In genomic region chr4:154914252-154914651, GRCm38 (mm10) we compare ENCODE assay signal across 26 mouse cellular contexts. TPM values are rescaled to one million over a fixed set of nuclear protein-coding genes. Genes with fewer than 3 reads are reported as not detected.
A peak's percentile ranks its signal among the peaks of the same experiment; 100 is the strongest.
DNase-seq lines count a peak whose midpoint lies in the region; ATAC-seq and TF ChIP-seq lines count a peak whose summit lies in the region.
"Had no signal": no experiment of that assay in that cellular context is flagged by ENCODE, and none has a peak within 500 bp of the region (broad histone marks: within the 10 kb centered on the region; RNA-seq: fewer than 3 reads in every experiment).

No protein-coding gene starts in this region.

- peak in 1 of 2 experiments; percentile 17; a peak in 1 of 4 replicates for TF ChIP-seq CTCF in CH12.LX (conservative IDR thresholded peaks at IDR 0.05 in 1 of 2, IDR thresholded peaks at IDR 0.05 in 1 of 2; ENCODE audit: low read depth in 2 of 2, low read length in 2 of 2)
- TF ChIP-seq CTCF in cerebellum, adult 2 months (IDR thresholded peaks at IDR 0.05; ENCODE audit: borderline replicate concordance, insufficient read depth, low read depth, low read length) = no peak

- peaks cover 14% of the 10 kb centered on the region for H3K9me3 ChIP-seq in CH12.LX (replicated peaks; ENCODE audit: low read length)
- no peaks in the 10 kb centered on the region for H3K9me3 ChIP-seq in intestine, embryonic 16.5 days (ENCODE audit: control insufficient read depth, low read length)
- H3K9me3 ChIP-seq in liver, embryonic 13.5 days (replicated peaks) = 0 out of 2 replicates have a peak, but pooled peaks cover 4% of the 10 kb centered on the region
- no peaks in the 10 kb centered on the region for H3K9me3 ChIP-seq in liver, embryonic 16.5 days (replicated peaks; ENCODE audit: control insufficient read depth, low read length)
- H3K9me3 ChIP-seq in limb, embryonic 10.5 days (replicated peaks) = no peaks in the 10 kb centered on the region
- no peaks in the 10 kb centered on the region for H3K9me3 ChIP-seq in forebrain, embryonic 11.5 days (ENCODE audit: control insufficient read depth, low read length)
- H3K9me3 ChIP-seq: forebrain, embryonic 10.5 days; hindbrain, embryonic 12.5 days; hindbrain, embryonic 15.5 days had no signal

- no peaks in the 10 kb centered on the region for H3K27me3 ChIP-seq in CH12.LX (replicated peaks)
- H3K27me3 ChIP-seq in intestine, embryonic 16.5 days (replicated peaks; ENCODE audit: control insufficient read depth, insufficient read depth, low read length) = no peaks in the 10 kb centered on the region
- H3K27me3 ChIP-seq in liver, embryonic 13.5 days = no peaks in the 10 kb centered on the region
- H3K27me3 ChIP-seq in liver, embryonic 16.5 days (ENCODE audit: control insufficient read depth, insufficient read depth, low read depth, low read length) = no peaks in the 10 kb centered on the region
- no peaks in the 10 kb centered on the region for H3K27me3 ChIP-seq in limb, embryonic 10.5 days (ENCODE audit: low read depth, poor library complexity, severe bottlenecking)
- H3K27me3 ChIP-seq in forebrain, embryonic 11.5 days (ENCODE audit: control insufficient read depth, insufficient read depth, low read length) = no peaks in the 10 kb centered on the region
- H3K27me3 ChIP-seq in cerebellum, adult 2 months (ENCODE audit: control insufficient read depth, insufficient read depth, low read length) = no peaks in the 10 kb centered on the region
- H3K27me3 ChIP-seq: hindbrain, embryonic 12.5 days; hindbrain, embryonic 15.5 days had no signal

- H3K36me3 ChIP-seq in CH12.LX (replicated peaks in 1 of 2; ENCODE audit: control insufficient read depth in 1 of 2, insufficient read depth in 1 of 2, low read length in 1 of 2) = peaks cover 24 to 33% of the 10 kb centered on the region in 2 experiments
- H3K36me3 ChIP-seq in intestine, embryonic 16.5 days (ENCODE audit: control insufficient read depth, insufficient read depth, low read length) = no peaks in the 10 kb centered on the region
- peaks cover 58% of the 10 kb centered on the region for H3K36me3 ChIP-seq in liver, embryonic 13.5 days
- H3K36me3 ChIP-seq in liver, embryonic 16.5 days (ENCODE audit: control insufficient read depth, insufficient read depth) = peaks cover 40% of the 10 kb centered on the region
- no peaks in the 10 kb centered on the region for H3K36me3 ChIP-seq in limb, embryonic 10.5 days
- H3K36me3 ChIP-seq in forebrain, embryonic 11.5 days (ENCODE audit: control insufficient read depth, insufficient read depth, low read length) = no peaks in the 10 kb centered on the region
- H3K36me3 ChIP-seq: forebrain, embryonic 10.5 days; hindbrain, embryonic 12.5 days; hindbrain, embryonic 15.5 days had no signal

- 91% methylated on average over 4 of the region's 4 CpGs for WGBS in intestine, embryonic 16.5 days
- WGBS in liver, embryonic 13.5 days (ENCODE audit: insufficient replicate concordance) = 92% methylated on average over 4 of the region's 4 CpGs
- 93% methylated on average over 4 of the region's 4 CpGs for WGBS in liver, embryonic 16.5 days (ENCODE audit: insufficient replicate concordance)
- 96% methylated on average over 4 of the region's 4 CpGs for WGBS in limb, embryonic 10.5 days
- WGBS in forebrain, embryonic 11.5 days = 96% methylated on average over 4 of the region's 4 CpGs
- WGBS in cerebellum, adult 2 months = 95% methylated on average over 4 of the region's 4 CpGs

- dilution Hi-C loops in CH12.LX (cut with MboI; ENCODE audit: extremely low pct_ligation_motif_present, extremely low pct_unique_long_range_greater_than_20kb, low sequenced_read_pairs) = no loop called here

- H3K4me2 ChIP-seq in CH12.LX (ENCODE audit: insufficient read depth, low read depth, poor library complexity, severe bottlenecking) = peak overlapping the region; percentile 74
- H3K4me2 ChIP-seq in intestine, embryonic 16.5 days (ENCODE audit: low read depth, low read length) = no peak overlapping the region
- H3K4me2 ChIP-seq in liver, embryonic 13.5 days = no peak overlapping the region
- no peak overlapping the region for H3K4me2 ChIP-seq in liver, embryonic 16.5 days (ENCODE audit: low read depth, low read length)
- H3K4me2 ChIP-seq in forebrain, embryonic 11.5 days (ENCODE audit: low read depth, low read length, severe bottlenecking) = no peak overlapping the region
- H3K4me2 ChIP-seq: heart, embryonic 11.5 days; hindbrain, embryonic 12.5 days; hindbrain, embryonic 15.5 days had no signal

- H3K4me1 ChIP-seq in CH12.LX (ENCODE audit: control insufficient read depth in 1 of 2, insufficient read depth in 2 of 2) = peaks cover 55 to 74% of the 10 kb centered on the region in 2 experiments
- H3K4me1 ChIP-seq in intestine, embryonic 16.5 days (ENCODE audit: control insufficient read depth, insufficient read depth, low read length) = peaks cover 39% of the 10 kb centered on the region
- peaks cover 95% of the 10 kb centered on the region for H3K4me1 ChIP-seq in liver, embryonic 13.5 days (replicated peaks)
- H3K4me1 ChIP-seq in liver, embryonic 16.5 days (ENCODE audit: control insufficient read depth, low read depth, low read length) = peaks cover 87% of the 10 kb centered on the region
- H3K4me1 ChIP-seq in limb, embryonic 10.5 days = peaks cover 16% of the 10 kb centered on the region
- peaks cover 5% of the 10 kb centered on the region; the same call in 1 of the 2 replicates for H3K4me1 ChIP-seq in forebrain, embryonic 11.5 days (replicated peaks; ENCODE audit: control insufficient read depth, insufficient read depth, low read length)
- no peaks in the 10 kb centered on the region for H3K4me1 ChIP-seq in cerebellum, adult 2 months (ENCODE audit: control insufficient read depth, insufficient read depth, low read length)
- H3K4me1 ChIP-seq: hindbrain, embryonic 15.5 days had no signal

- H3K4me3 ChIP-seq in CH12.LX (replicated peaks in 1 of 3; ENCODE audit: low read depth in 2 of 3, low read length in 2 of 3, poor library complexity in 1 of 3) = no peak overlapping the region
- no peak overlapping the region for H3K4me3 ChIP-seq in intestine, embryonic 16.5 days (ENCODE audit: low read length)
- no peak overlapping the region for H3K4me3 ChIP-seq in liver, embryonic 13.5 days (replicated peaks)
- no peak overlapping the region for H3K4me3 ChIP-seq in liver, embryonic 16.5 days (ENCODE audit: low read depth, low read length)
- no peak overlapping the region for H3K4me3 ChIP-seq in limb, embryonic 10.5 days
- H3K4me3 ChIP-seq in forebrain, embryonic 11.5 days (ENCODE audit: low read depth, low read length) = no peak overlapping the region
- no peak overlapping the region for H3K4me3 ChIP-seq in cerebellum, adult 2 months (replicated peaks; ENCODE audit: insufficient read depth, low read depth, low read length)
- H3K4me3 ChIP-seq: forebrain, embryonic 10.5 days; gastrocnemius, adult 2 months; hindbrain, embryonic 12.5 days; hindbrain, embryonic 15.5 days had no signal

- in situ Hi-C loops in CH12.LX (cut with MboI; ENCODE audit: low pct_ligation_motif_present, low pct_unique_long_range_greater_than_20kb, low sequenced_read_pairs) = no loop called here

- peak; percentile 91 for DNase-seq in CH12.LX (ENCODE audit: extremely low read depth)
- no peak for DNase-seq in liver, embryonic 13.5 days
- DNase-seq in limb, embryonic 10.5 days (ENCODE audit: low spot score) = no peak
- DNase-seq in forebrain, embryonic 11.5 days (ENCODE audit: low spot score) = no peak
- DNase-seq in cerebellum, adult 2 months = no peak
- no peak for DNase-seq in retina, embryonic 14.5 days (ENCODE audit: low spot score)
- DNase-seq: adrenal gland, adult 2 months; adrenal gland, postnatal 14 days; B cell, adult 2 months; cerebellum, adult 11 months; cerebellum, adult 8-10 months; cerebellum, postnatal 10 days; cerebellum, postnatal 36 days; gastrocnemius, adult 2 months; gastrocnemius, postnatal 14 days had no signal

- TF ChIP-seq POLR2A in CH12.LX (IDR thresholded peaks at IDR 0.05; ENCODE audit: low read depth, low read length) = no peak
- no peak for TF ChIP-seq POLR2A in cerebellum, adult 2 months (IDR thresholded peaks at IDR 0.05; ENCODE audit: borderline replicate concordance, insufficient read depth, low read length)

- no peak overlapping the region for H3K9ac ChIP-seq in CH12.LX (ENCODE audit: insufficient read depth, low read depth)
- H3K9ac ChIP-seq in intestine, embryonic 16.5 days (ENCODE audit: low read depth, low read length) = no peak overlapping the region
- H3K9ac ChIP-seq in liver, embryonic 13.5 days = peak overlapping the region; percentile 69
- 0 out of 2 replicates have a peak overlapping the region, but pooled peaks have one; percentile 71 for H3K9ac ChIP-seq in liver, embryonic 16.5 days (ENCODE audit: low read depth, low read length)
- no peak overlapping the region for H3K9ac ChIP-seq in forebrain, embryonic 11.5 days (ENCODE audit: low read length)
- H3K9ac ChIP-seq: hindbrain, embryonic 12.5 days; hindbrain, embryonic 15.5 days had no signal

- no peaks in the 10 kb centered on the region for H3K79me2 ChIP-seq in CH12.LX (replicated peaks; ENCODE audit: control insufficient read depth, extremely low read depth, insufficient read depth, poor library complexity, severe bottlenecking)

- ATAC-seq in intestine, embryonic 16.5 days = peak; percentile 2
- ATAC-seq in liver, embryonic 13.5 days (ENCODE audit: low read depth) = no peak
- no peak for ATAC-seq in liver, embryonic 16.5 days (ENCODE audit: low read depth)
- no peak for ATAC-seq in forebrain, embryonic 11.5 days (replicated peaks; ENCODE audit: low FRiP score)
- ATAC-seq: forebrain, embryonic 14.5 days had no signal

- TF ChIP-seq RAD21 in CH12.LX (IDR thresholded peaks at IDR 0.05; ENCODE audit: low read depth, low read length) = no peak; the same call in 1 of the 2 replicates

- H3K27ac ChIP-seq in CH12.LX (ENCODE audit: insufficient read depth, low read depth) = peak overlapping the region; percentile 94
- H3K27ac ChIP-seq in intestine, embryonic 16.5 days (ENCODE audit: low read length) = no peak overlapping the region
- peak overlapping the region; percentile 98 for H3K27ac ChIP-seq in liver, embryonic 13.5 days
- peak overlapping the region; percentile 97 for H3K27ac ChIP-seq in liver, embryonic 16.5 days (ENCODE audit: low read length)
- no peak overlapping the region for H3K27ac ChIP-seq in limb, embryonic 10.5 days
- no peak overlapping the region for H3K27ac ChIP-seq in forebrain, embryonic 11.5 days (ENCODE audit: low read depth, low read length)
- no peak overlapping the region for H3K27ac ChIP-seq in cerebellum, adult 2 months (ENCODE audit: insufficient read depth, low read length)
- H3K27ac ChIP-seq: gastrocnemius, adult 2 months; hindbrain, embryonic 12.5 days; hindbrain, embryonic 15.5 days had no signal

- TF ChIP-seq EP300 in CH12.LX (IDR thresholded peaks at IDR 0.05; ENCODE audit: low read length) = peak; percentile 92

RNA-seq across cellular contexts. Expression of gene Tnfrsf14, which starts 14.1 kb away (rescaled TPM):
- 68.3 and 109 TPM in 2 replicates for total RNA-seq in CH12.LX (2012; rRNA removed)
- total RNA-seq in CH12.LX (2014; rRNA removed) = 21.0 and 25.9 TPM in 2 replicates
- polyA plus RNA-seq in CH12.LX (2012; ENCODE audit: insufficient read length, low read depth) = 19.8 and 20.0 TPM in 2 replicates
- 2.3 and 3.5 TPM in 2 replicates for polyA plus RNA-seq in intestine, embryonic 16.5 days (2015; fragmentation: Nextera tagmentation; extraction: Ambion mirVana)
- polyA plus RNA-seq in liver, embryonic 13.5 days (2015; fragmentation: Nextera tagmentation; extraction: Ambion mirVana) = 49.5 and 51.7 TPM in 2 replicates
- polyA plus RNA-seq in liver, embryonic 16.5 days (2015; fragmentation: Nextera tagmentation; extraction: Ambion mirVana) = 54.3 and 59.8 TPM in 2 replicates
- 0.55 and 2.4 TPM in 2 replicates for polyA plus RNA-seq in limb, embryonic 10.5 days (2016; fragmentation: Nextera tagmentation; extraction: Ambion mirVana)
- polyA plus RNA-seq in forebrain, embryonic 11.5 days (2014; fragmentation: Nextera tagmentation; extraction: Ambion mirVana) = 0.61 and 1.4 TPM in 2 replicates
- 0.80 and 1.3 TPM in 2 replicates for polyA plus RNA-seq in cerebellum, adult 2 months (2012; rRNA removed)
- polyA plus RNA-seq: forebrain, embryonic 14.5 days had no signal

RNA-seq across cellular contexts. Expression of gene Fam213b, which starts 15.3 kb away (rescaled TPM):
- total RNA-seq in CH12.LX (2012; rRNA removed) = 28.3 and 49.8 TPM in 2 replicates
- total RNA-seq in CH12.LX (2014; rRNA removed) = 6.1 and 7.5 TPM in 2 replicates
- polyA plus RNA-seq in CH12.LX (2012; ENCODE audit: insufficient read length, low read depth) = 5.5 and 7.0 TPM in 2 replicates
- 39.7 and 42.8 TPM in 2 replicates for polyA plus RNA-seq in intestine, embryonic 16.5 days (2015; fragmentation: Nextera tagmentation; extraction: Ambion mirVana)
- 9.0 and 9.2 TPM in 2 replicates for polyA plus RNA-seq in liver, embryonic 13.5 days (2015; fragmentation: Nextera tagmentation; extraction: Ambion mirVana)
- polyA plus RNA-seq in liver, embryonic 16.5 days (2015; fragmentation: Nextera tagmentation; extraction: Ambion mirVana) = 7.4 and 8.5 TPM in 2 replicates
- 34.9 and 42.7 TPM in 2 replicates for polyA plus RNA-seq in limb, embryonic 10.5 days (2016; fragmentation: Nextera tagmentation; extraction: Ambion mirVana)
- 29.4 and 32.0 TPM in 2 replicates for polyA plus RNA-seq in forebrain, embryonic 11.5 days (2014; fragmentation: Nextera tagmentation; extraction: Ambion mirVana)
- polyA plus RNA-seq in cerebellum, adult 2 months (2012; rRNA removed) = 171 and 180 TPM in 2 replicates
- total RNA-seq: MEL had no signal

RNA-seq across cellular contexts. Expression of gene Mmel1, which starts 44.9 kb away (rescaled TPM):
- 2.0 and 3.9 TPM in 2 replicates for total RNA-seq in CH12.LX (2012; rRNA removed)
- 2.0 and 2.2 TPM in 2 replicates for total RNA-seq in CH12.LX (2014; rRNA removed)
- 0.70 and 0.71 TPM in 2 replicates for polyA plus RNA-seq in CH12.LX (2012; ENCODE audit: insufficient read length, low read depth)
- polyA plus RNA-seq in intestine, embryonic 16.5 days (2015; fragmentation: Nextera tagmentation; extraction: Ambion mirVana) = 0.10 and 0.39 TPM in 2 replicates
- polyA plus RNA-seq in liver, embryonic 13.5 days (2015; fragmentation: Nextera tagmentation; extraction: Ambion mirVana) = 2.4 TPM in 2 replicates
- 2.4 and 2.7 TPM in 2 replicates for polyA plus RNA-seq in liver, embryonic 16.5 days (2015; fragmentation: Nextera tagmentation; extraction: Ambion mirVana)
- 0.15 TPM in 1 of 2 replicates, not detected in the other for polyA plus RNA-seq in limb, embryonic 10.5 days (2016; fragmentation: Nextera tagmentation; extraction: Ambion mirVana)
- polyA plus RNA-seq in forebrain, embryonic 11.5 days (2014; fragmentation: Nextera tagmentation; extraction: Ambion mirVana) = 0.21 TPM in 1 of 2 replicates, not detected in the other
- 2.7 and 3.3 TPM in 2 replicates for polyA plus RNA-seq in cerebellum, adult 2 months (2012; rRNA removed)
- total RNA-seq: gastrocnemius, adult 2 months; hematopoietic stem cell, adult 5-6 weeks had no signal

RNA-seq across cellular contexts. Expression of gene Hes5, which starts 46.5 kb away (rescaled TPM):
- total RNA-seq in CH12.LX (2012; rRNA removed) (6.2 and 6.8 TPM in 2 replicates), CH12.LX (2014; rRNA removed) (2.1 and 2.7 TPM in 2 replicates)
- polyA plus RNA-seq in CH12.LX (2012; ENCODE audit: insufficient read length, low read depth) = 1.5 and 1.7 TPM in 2 replicates
- 1.3 and 1.4 TPM in 2 replicates for polyA plus RNA-seq in intestine, embryonic 16.5 days (2015; fragmentation: Nextera tagmentation; extraction: Ambion mirVana)
- polyA plus RNA-seq in liver, embryonic 13.5 days (2015; fragmentation: Nextera tagmentation; extraction: Ambion mirVana) = 0.08 and 0.23 TPM in 2 replicates
- polyA plus RNA-seq in liver, embryonic 16.5 days (2015; fragmentation: Nextera tagmentation; extraction: Ambion mirVana) = 0.11 and 0.13 TPM in 2 replicates
- polyA plus RNA-seq in limb, embryonic 10.5 days (2016; fragmentation: Nextera tagmentation; extraction: Ambion mirVana) = 0.33 and 1.1 TPM in 2 replicates
- 313 and 318 TPM in 2 replicates for polyA plus RNA-seq in forebrain, embryonic 11.5 days (2014; fragmentation: Nextera tagmentation; extraction: Ambion mirVana)
- polyA plus RNA-seq in cerebellum, adult 2 months (2012; rRNA removed) = 4.6 and 4.8 TPM in 2 replicates
- total RNA-seq: adrenal gland, adult 2 months; adrenal gland, postnatal 14 days; gastrocnemius, adult 2 months; heart, adult 8-10 months; MEL had no signal
- polyA plus RNA-seq: adrenal gland, adult 2 months; heart, postnatal 0 days had no signal

RNA-seq across cellular contexts. Expression of gene Pank4, which starts 49.7 kb away (rescaled TPM):
- total RNA-seq in CH12.LX (2012; rRNA removed) (30.6 and 34.7 TPM in 2 replicates), CH12.LX (2014; rRNA removed) (27.6 and 28.1 TPM in 2 replicates)
- polyA plus RNA-seq in CH12.LX (2012; ENCODE audit: insufficient read length, low read depth) = 22.4 and 23.2 TPM in 2 replicates
- polyA plus RNA-seq in intestine, embryonic 16.5 days (2015; fragmentation: Nextera tagmentation; extraction: Ambion mirVana) = 32.4 and 34.2 TPM in 2 replicates
- polyA plus RNA-seq in liver, embryonic 13.5 days (2015; fragmentation: Nextera tagmentation; extraction: Ambion mirVana) = 23.9 and 27.0 TPM in 2 replicates
- polyA plus RNA-seq in liver, embryonic 16.5 days (2015; fragmentation: Nextera tagmentation; extraction: Ambion mirVana) = 20.7 and 23.3 TPM in 2 replicates
- polyA plus RNA-seq in limb, embryonic 10.5 days (2016; fragmentation: Nextera tagmentation; extraction: Ambion mirVana) = 45.8 and 56.5 TPM in 2 replicates
- polyA plus RNA-seq in forebrain, embryonic 11.5 days (2014; fragmentation: Nextera tagmentation; extraction: Ambion mirVana) = 43.1 and 49.1 TPM in 2 replicates
- polyA plus RNA-seq in cerebellum, adult 2 months (2012; rRNA removed) = 84.6 and 85.5 TPM in 2 replicates

Comparison
In these comparisons a context has a peak if more than half of its experiments do, and no peak if none do; other contexts are left out.
1. H3K27ac ChIP-seq: peak in CH12.LX (single experiment), liver, embryonic 13.5 days (single experiment) and liver, embryonic 16.5 days (single experiment); none in intestine, embryonic 16.5 days (single experiment), limb, embryonic 10.5 days (single experiment), forebrain, embryonic 11.5 days (single experiment) and cerebellum, adult 2 months (single experiment).
2. H3K9ac ChIP-seq: peak in liver, embryonic 13.5 days (single experiment) and liver, embryonic 16.5 days (single experiment); none in CH12.LX (single experiment), intestine, embryonic 16.5 days (single experiment) and forebrain, embryonic 11.5 days (single experiment).